Mouse (Mus musculus) heart, postnatal 0 days (tissue): ENCODE measurements around the gene Glg1.

Source experiments
- CTCF ChIP-seq: IDR thresholded peaks from 2 replicates; pipeline ENCODE4 v1.5.1; 2016; ENCODE audit warnings: antibody characterized with exemption, control low read depth, low read depth
- EP300 ChIP-seq: IDR thresholded peaks from 2 replicates; pipeline ENCODE4 v1.6.1; 2016; ENCODE audit warnings: antibody characterized with exemption, low read depth

DNA sequence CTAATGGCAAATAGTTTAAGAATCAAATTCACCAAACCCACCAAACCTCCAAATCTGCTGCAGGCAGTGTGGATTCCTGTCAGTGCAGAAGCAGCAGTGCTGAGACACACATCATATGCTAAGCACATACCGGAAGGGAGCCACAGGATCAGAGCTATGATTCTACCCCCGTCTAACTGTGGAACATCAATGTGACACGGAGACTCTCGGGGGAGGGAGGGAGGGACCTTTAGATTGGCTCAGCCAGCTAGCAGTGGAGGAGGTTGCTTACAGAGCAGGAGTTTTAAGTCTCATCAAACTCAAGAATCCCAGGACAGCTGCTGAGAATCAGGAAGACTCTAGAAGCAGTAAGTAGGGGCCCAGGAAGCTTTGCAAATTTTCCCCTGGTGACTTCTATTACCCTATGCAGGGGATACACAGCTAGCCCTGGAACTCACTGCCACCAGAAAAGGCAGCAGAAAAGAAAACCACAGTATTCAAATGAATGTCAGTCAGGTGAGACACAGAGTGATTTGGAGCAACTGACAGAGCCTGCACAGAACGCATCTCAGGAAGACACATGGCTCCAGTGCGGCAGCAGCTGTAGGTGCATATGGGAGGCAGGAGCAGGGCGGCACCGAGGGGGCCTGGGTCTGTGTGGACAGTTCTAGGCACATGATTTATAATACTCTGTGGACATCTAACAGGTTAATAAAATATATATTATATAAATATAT, 103.1 kb downstream of the Glg1 start:
- no peak for TF ChIP-seq CTCF
- no peak for TF ChIP-seq EP300
